25 mouse cellular contexts compared by ENCODE assay signal in the genomic region with DNA sequence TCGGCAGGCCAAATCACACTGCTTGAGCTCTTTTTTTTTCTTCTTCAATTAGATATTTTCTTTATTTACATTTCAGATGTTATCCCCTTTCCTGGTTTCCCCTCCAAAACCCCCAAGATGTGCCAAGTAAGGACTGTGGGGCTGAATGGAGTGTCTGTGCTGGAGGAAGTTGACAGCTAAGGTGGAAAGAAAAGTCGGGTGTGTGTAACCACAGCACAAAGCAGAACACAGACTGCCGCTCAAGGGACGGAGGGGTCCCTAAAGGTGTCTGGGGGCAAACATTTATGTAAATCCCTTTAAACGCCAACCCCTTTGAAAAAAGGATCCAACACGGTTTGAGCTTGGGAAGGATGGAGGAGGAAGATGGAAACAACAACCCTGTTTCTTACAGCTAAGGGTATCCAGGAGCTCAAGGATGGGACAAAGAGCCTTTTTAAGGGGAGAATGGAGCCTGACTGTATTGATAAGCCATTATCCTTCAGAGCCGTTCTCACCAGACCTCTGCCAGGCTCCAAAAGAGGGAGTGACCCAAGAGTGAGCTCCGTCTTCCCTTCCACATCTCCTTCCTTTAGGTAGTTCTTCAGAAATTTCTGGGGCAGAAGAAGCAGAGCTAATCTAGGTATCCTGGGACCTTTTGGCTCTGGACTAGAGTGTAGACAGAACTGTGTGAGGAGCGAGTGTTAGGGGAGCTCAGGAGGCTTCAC. TPM values are rescaled to one million over a fixed set of nuclear protein-coding genes. Genes with fewer than 3 reads are reported as not detected.
DNase-seq lines count a peak whose midpoint lies in the region; ATAC-seq and TF ChIP-seq lines count a peak whose summit lies in the region.
"Had no signal": no experiment of that assay in that cellular context is flagged by ENCODE, and none has a peak within 500 bp of the region (broad histone marks: within the 10 kb centered on the region; RNA-seq: fewer than 3 reads in every experiment).

No protein-coding gene starts in this region.

- no peak for TF ChIP-seq CTCF in MEL (IDR thresholded peaks at IDR 0.05 in 2 of 3, conservative IDR thresholded peaks at IDR 0.05 in 1 of 3; ENCODE audit: control insufficient read depth in 1 of 3, insufficient read depth in 1 of 3, low read depth in 2 of 3, low read length in 3 of 3, poor library complexity in 1 of 3, severe bottlenecking in 1 of 3)

- H3K9me3 ChIP-seq in MEL (replicated peaks; ENCODE audit: insufficient read depth, low read length), result no peaks in the 10 kb centered on the region
- no peaks in the 10 kb centered on the region for H3K9me3 ChIP-seq in liver, embryonic 12.5 days (replicated peaks)
- H3K9me3 ChIP-seq in midbrain, embryonic 10.5 days (replicated peaks), result no peaks in the 10 kb centered on the region
- H3K9me3 ChIP-seq: G1E; heart, embryonic 13.5 days; neural tube, embryonic 12.5 days; stomach, embryonic 15.5 days had no signal

- H3K27me3 ChIP-seq in MEL (ENCODE audit: control insufficient read depth in 1 of 2, insufficient read depth in 2 of 2, low read length in 2 of 2), result no peaks in the 10 kb centered on the region
- peaks cover 13% of the 10 kb centered on the region; the same call in 1 of the 2 replicates for H3K27me3 ChIP-seq in liver, embryonic 12.5 days (replicated peaks)
- H3K27me3 ChIP-seq in midbrain, embryonic 10.5 days (ENCODE audit: low read depth, poor library complexity, severe bottlenecking), result peaks cover 97% of the 10 kb centered on the region
- H3K27me3 ChIP-seq: neural tube, embryonic 12.5 days; stomach, embryonic 15.5 days had no signal

- peak; percentile 63 for DNase-seq in MEL (ENCODE audit: low read depth, low spot score)
- no peak for DNase-seq in thymus, adult 18-20 months
- DNase-seq in midbrain, embryonic 10.5 days (ENCODE audit: low spot score), result no peak
- DNase-seq in cerebellum, adult 11 months, result no peak
- no peak for DNase-seq in cerebellum, postnatal 10 days
- DNase-seq: adrenal gland, adult 2 months; cerebellum, postnatal 25 days; heart, postnatal 4 days; lung, embryonic 14.5 days had no signal

- ATAC-seq in granulocyte monocyte progenitor cell, adult 5-6 weeks (replicated peaks; ENCODE audit: poor library complexity, severe bottlenecking), result peak; percentile 42
- ATAC-seq in liver, embryonic 12.5 days, result peak; percentile 72
- peak; percentile 76 for ATAC-seq in megakaryocyte-erythroid progenitor cell, adult 5-6 weeks (replicated peaks; ENCODE audit: low FRiP score, low TSS enrichment, poor library complexity, severe bottlenecking)
- ATAC-seq: forebrain, embryonic 16.5 days; inflammation-experienced regulatory T-cells, adult 6 months had no signal

- no peaks in the 10 kb centered on the region for H3K79me2 ChIP-seq in MEL (ENCODE audit: control insufficient read depth, insufficient read depth, low read length, poor library complexity)

- no peak; a peak in 1 of 4 replicates for TF ChIP-seq EP300 in MEL (IDR thresholded peaks at IDR 0.05; ENCODE audit: low read depth in 1 of 2, low read length in 2 of 2)

- H3K36me3 ChIP-seq in MEL (ENCODE audit: control insufficient read depth in 1 of 2, insufficient read depth in 2 of 2, low read length in 2 of 2), result peaks cover 0 to 41% of the 10 kb centered on the region in 2 experiments; a peak in 2 of 4 replicates
- H3K36me3 ChIP-seq in liver, embryonic 12.5 days, result no peaks in the 10 kb centered on the region
- no peaks in the 10 kb centered on the region for H3K36me3 ChIP-seq in midbrain, embryonic 10.5 days
- H3K36me3 ChIP-seq: G1E; heart, embryonic 13.5 days; neural tube, embryonic 12.5 days; stomach, embryonic 15.5 days had no signal

- peaks cover 22 to 43% of the 10 kb centered on the region in 2 experiments for H3K4me1 ChIP-seq in MEL (ENCODE audit: control insufficient read depth in 1 of 2, insufficient read depth in 2 of 2, low read length in 2 of 2)
- H3K4me1 ChIP-seq in liver, embryonic 12.5 days, result peaks cover 38% of the 10 kb centered on the region
- H3K4me1 ChIP-seq in midbrain, embryonic 10.5 days, result peaks cover 14% of the 10 kb centered on the region
- H3K4me1 ChIP-seq: heart, embryonic 13.5 days; neural tube, embryonic 12.5 days; stomach, embryonic 15.5 days had no signal

- no peak for TF ChIP-seq RAD21 in MEL (IDR thresholded peaks at IDR 0.05; ENCODE audit: low read depth, low read length)

- 27% methylated on average over 9 of the region's 9 CpGs for WGBS in liver, embryonic 12.5 days (ENCODE audit: insufficient replicate concordance)
- 75% methylated on average over 9 of the region's 9 CpGs for WGBS in midbrain, embryonic 10.5 days

- peak overlapping the region; percentile 91 for H3K27ac ChIP-seq in MEL (ENCODE audit: control insufficient read depth, low read depth, low read length)
- H3K27ac ChIP-seq in liver, embryonic 12.5 days, result peak overlapping the region; percentile 76; the same call in 1 of the 2 replicates
- no peak overlapping the region for H3K27ac ChIP-seq in midbrain, embryonic 10.5 days (replicated peaks)
- H3K27ac ChIP-seq: heart, embryonic 13.5 days; layer of hippocampus, adult 2 months; neural tube, embryonic 12.5 days; stomach, embryonic 15.5 days had no signal

- H3K9ac ChIP-seq in MEL (ENCODE audit: control insufficient read depth, low read depth, low read length, poor library complexity, severe bottlenecking), result peak overlapping the region; percentile 53
- 0 out of 2 replicates have a peak overlapping the region, but pooled peaks have one; percentile 41 for H3K9ac ChIP-seq in liver, embryonic 12.5 days
- H3K9ac ChIP-seq: heart, embryonic 13.5 days; lung, embryonic 14.5 days; neural tube, embryonic 12.5 days; stomach, embryonic 15.5 days had no signal

- no peak for TF ChIP-seq POLR2A in MEL (IDR thresholded peaks at IDR 0.05; ENCODE audit: control insufficient read depth in 1 of 2, insufficient read depth in 1 of 2, low read depth in 1 of 2, low read length in 2 of 2, poor library complexity in 1 of 2)

- H3K4me2 ChIP-seq in liver, embryonic 12.5 days, result peak overlapping the region; percentile 53
- H3K4me2 ChIP-seq: heart, embryonic 13.5 days; lung, embryonic 14.5 days; neural tube, embryonic 12.5 days; stomach, embryonic 15.5 days had no signal

- H3K4me3 ChIP-seq in MEL (ENCODE audit: control insufficient read depth in 1 of 2, insufficient read depth in 1 of 2, low read depth in 2 of 2, low read length in 2 of 2), result peak overlapping the region; percentile 15 to 22
- peak overlapping the region; percentile 5; the same call in 1 of the 2 replicates for H3K4me3 ChIP-seq in liver, embryonic 12.5 days
- no peak overlapping the region for H3K4me3 ChIP-seq in midbrain, embryonic 10.5 days
- H3K4me3 ChIP-seq: heart, embryonic 13.5 days; layer of hippocampus, adult 2 months; neural tube, embryonic 12.5 days; stomach, embryonic 15.5 days had no signal

TF ChIP-seq in MEL, 35 proteins besides CTCF, POLR2A, EP300 and RAD21:
- TF ChIP-seq GATA1 (IDR thresholded peaks at IDR 0.05; ENCODE audit: low read depth, low read length) (peak; percentile 5; the same call in 1 of the 2 replicates), TAL1 (IDR thresholded peaks at IDR 0.05; ENCODE audit: low read length) (0 out of 2 replicates have a peak, but pooled peaks have one; percentile 5), ZNF384 (IDR thresholded peaks at IDR 0.05; ENCODE audit: low read depth, low read length) (peak; percentile 35; the same call in 1 of the 2 replicates), ZMIZ1 (IDR thresholded peaks at IDR 0.05; ENCODE audit: low read depth, low read length) (no peak)

RNA-seq across cellular contexts. Expression of a gene that starts 12.8 kb away (rescaled TPM):
- total RNA-seq in MEL (2012; rRNA removed), result not detected in 2 replicates
- not detected for polyA plus RNA-seq in MEL (2012; ENCODE audit: insufficient read depth in 1 of 2, insufficient read length in 2 of 2, low read depth in 1 of 2, low replicate concordance in 2 of 2, missing spikeins in 1 of 2)
- total RNA-seq in granulocyte monocyte progenitor cell, adult 5-6 weeks (2014; fragmentation: Nextera tagmentation), result not detected in 2 replicates
- not detected in 2 replicates for total RNA-seq in granulocyte monocyte progenitor cell, adult 5-6 weeks (2017)
- 0.08 and 0.11 TPM in 2 replicates for polyA plus RNA-seq in liver, embryonic 12.5 days (2016; fragmentation: Nextera tagmentation; extraction: Ambion mirVana)
- total RNA-seq in megakaryocyte-erythroid progenitor cell, adult 5-6 weeks (2014; fragmentation: Nextera tagmentation), result not detected in 2 replicates
- not detected in 2 replicates for total RNA-seq in megakaryocyte-erythroid progenitor cell, adult 5-6 weeks (2017)
- 0.11 and 0.15 TPM in 2 replicates for polyA plus RNA-seq in midbrain, embryonic 10.5 days (2016; fragmentation: Nextera tagmentation; extraction: Ambion mirVana)
- total RNA-seq: heart, postnatal 4 days had no signal
- polyA plus RNA-seq: adrenal gland, adult 2 months; C2C12; inflammation-experienced regulatory T-cells, adult 6 months; limb, embryonic 11.5 days; lung, embryonic 14.5 days had no signal

RNA-seq across cellular contexts. Expression of a gene that starts 31.3 kb away (rescaled TPM):
- total RNA-seq in MEL (2012; rRNA removed), result not detected in 2 replicates
- not detected for polyA plus RNA-seq in MEL (2012; ENCODE audit: insufficient read depth in 1 of 2, insufficient read length in 2 of 2, low read depth in 1 of 2, low replicate concordance in 2 of 2, missing spikeins in 1 of 2)
- not detected in 2 replicates for total RNA-seq in granulocyte monocyte progenitor cell, adult 5-6 weeks (2014; fragmentation: Nextera tagmentation)
- not detected in 2 replicates for total RNA-seq in granulocyte monocyte progenitor cell, adult 5-6 weeks (2017)
- not detected in 2 replicates for polyA plus RNA-seq in liver, embryonic 12.5 days (2016; fragmentation: Nextera tagmentation; extraction: Ambion mirVana)
- total RNA-seq in megakaryocyte-erythroid progenitor cell, adult 5-6 weeks (2014; fragmentation: Nextera tagmentation), result not detected in 2 replicates
- not detected in 2 replicates for total RNA-seq in megakaryocyte-erythroid progenitor cell, adult 5-6 weeks (2017)
- polyA plus RNA-seq in midbrain, embryonic 10.5 days (2016; fragmentation: Nextera tagmentation; extraction: Ambion mirVana), result 0.68 and 1.1 TPM in 2 replicates
- total RNA-seq: adrenal gland, adult 2 months; G1E; heart, postnatal 4 days; layer of hippocampus, adult 2 months; left cerebral cortex, adult 18-20 months; midbrain, postnatal 0 days had no signal
- polyA plus RNA-seq: adrenal gland, adult 2 months; C2C12; forebrain, embryonic 16.5 days; heart, embryonic 13.5 days; inflammation-experienced regulatory T-cells, adult 6 months; kidney, postnatal 0 days; limb, embryonic 11.5 days; lung, embryonic 14.5 days; midbrain, postnatal 0 days; neural tube, embryonic 12.5 days; stomach, embryonic 15.5 days; thymus, postnatal 0 days had no signal

RNA-seq across cellular contexts. Expression of a gene that starts 58.0 kb away (rescaled TPM):
- total RNA-seq in MEL (2012; rRNA removed), result 4.2 and 4.6 TPM in 2 replicates
- polyA plus RNA-seq in MEL (2012; ENCODE audit: insufficient read depth in 1 of 2, insufficient read length in 2 of 2, low read depth in 1 of 2, low replicate concordance in 2 of 2, missing spikeins in 1 of 2), result 100 to 1,000 TPM in 1 of 2 experiments, 10 to 100 TPM in 1; 20.4 to 221 TPM
- 2.6 and 6.1 TPM in 2 replicates for total RNA-seq in granulocyte monocyte progenitor cell, adult 5-6 weeks (2014; fragmentation: Nextera tagmentation)
- 2.2 and 5.7 TPM in 2 replicates for total RNA-seq in granulocyte monocyte progenitor cell, adult 5-6 weeks (2017)
- polyA plus RNA-seq in liver, embryonic 12.5 days (2016; fragmentation: Nextera tagmentation; extraction: Ambion mirVana), result 16.2 and 17.0 TPM in 2 replicates
- total RNA-seq in megakaryocyte-erythroid progenitor cell, adult 5-6 weeks (2014; fragmentation: Nextera tagmentation), result 0.28 and 0.30 TPM in 2 replicates
- 2.4 TPM in 1 of 2 replicates, not detected in the other for total RNA-seq in megakaryocyte-erythroid progenitor cell, adult 5-6 weeks (2017)
- 6.7 and 7.3 TPM in 2 replicates for polyA plus RNA-seq in midbrain, embryonic 10.5 days (2016; fragmentation: Nextera tagmentation; extraction: Ambion mirVana)
- polyA plus RNA-seq: inflammation-experienced regulatory T-cells, adult 6 months had no signal
